Mouse (Mus musculus) heart, embryonic 14.5 days (tissue): ENCODE results near the gene Tmsb10. TPM values are rescaled to one million over a fixed set of nuclear protein-coding genes. Genes with fewer than 3 reads are reported as not detected.
A peak's percentile ranks its signal among the peaks of the same experiment; 100 is the strongest.

Experiments used
- ATAC-seq: fragments of 200-750 bp; cut with Nextera tagmentation; 2 replicates; pipeline ENCODE4 v1.8.0; 2017; ENCODE audit warnings: low read depth, moderate TSS enrichment; ENCODE audit not compliant: insufficient number of reproducible peaks, insufficient read depth, low FRiP score
- H3K27ac ChIP-seq, 2 experiments: fragments of 200-500 bp in 1 of 2; fragments of 300-500 bp in 1 of 2; sonication (generic) in 1 of 2; replicated peaks in 1 of 2; 2 replicates each; pipeline ENCODE4 v1.5.1; 2012 to 2014; ENCODE audit warnings: low read depth in 2 of 2, low read length in 2 of 2, control low read depth in 1 of 2, mild to moderate bottlenecking in 1 of 2, mixed read lengths in 1 of 2; ENCODE audit not compliant: control insufficient read depth in 1 of 2, insufficient read depth in 1 of 2
- H3K27me3 ChIP-seq: fragments of 300-500 bp; sonication (generic); 2 replicates; pipeline ENCODE4 v1.6.1; 2014; ENCODE audit warnings: mild to moderate bottlenecking, low read length, control low read depth; ENCODE audit not compliant: control insufficient read depth, insufficient read depth
- H3K36me3 ChIP-seq: fragments of 300-500 bp; sonication (generic); 2 replicates; pipeline ENCODE4 v1.6.1; 2014; ENCODE audit warnings: mild to moderate bottlenecking, control low read depth, low read length, mixed read lengths; ENCODE audit not compliant: control insufficient read depth, insufficient read depth
- H3K4me1 ChIP-seq, 2 experiments: fragments of 200-500 bp in 1 of 2; fragments of 300-500 bp in 1 of 2; sonication (generic) in 1 of 2; 2 replicates each; pipeline ENCODE4 v1.6.1; 2012 to 2014; ENCODE audit warnings: low read length in 2 of 2, control low read depth in 1 of 2, mixed read lengths in 1 of 2; ENCODE audit not compliant: control insufficient read depth in 2 of 2, insufficient read depth in 2 of 2
- H3K4me2 ChIP-seq: fragments of 300-500 bp; sonication (generic); 2 replicates; pipeline ENCODE4 v1.6.1; 2014; ENCODE audit warnings: mild to moderate bottlenecking, low read length
- H3K4me3 ChIP-seq, 2 experiments: fragments of 200-500 bp in 1 of 2; fragments of 300-500 bp in 1 of 2; sonication (generic) in 1 of 2; 2 replicates each; pipeline ENCODE4 v1.5.1; 2012 to 2014; ENCODE audit warnings: low read length in 2 of 2, mild to moderate bottlenecking in 2 of 2, control low read depth in 1 of 2, low read depth in 1 of 2, moderate library complexity in 1 of 2; ENCODE audit not compliant: control insufficient read depth in 1 of 2, insufficient read depth in 1 of 2
- H3K9ac ChIP-seq: fragments of 300-500 bp; sonication (generic); 2 replicates; pipeline ENCODE4 v1.6.1; 2014; ENCODE audit warnings: mild to moderate bottlenecking, low read length
- H3K9me3 ChIP-seq: fragments of 300-500 bp; sonication (generic); 2 replicates; pipeline ENCODE4 v1.6.1; 2016; ENCODE audit warnings: low read length, control low read depth; ENCODE audit not compliant: control insufficient read depth
- WGBS: fragments of 180-500 bp; shearing (Covaris S2); extraction: QIAGEN DNeasy Blood & Tissue Kit; methylation state at CpG from one replicate; pipeline ENCODE4 v1.1.7; 2014; 5-methylcytosine and 5-hydroxymethylcytosine counted together
- polyA plus RNA-seq: library from polyadenylated mRNA; unstranded; fragments of >200 nt; fragmentation: Nextera tagmentation; extraction: Ambion mirVana; gene quantifications from 2 replicates; pipeline ENCODE4 v1.2.1, GENCODE M21; 2014

Gene Tmsb10
- polyA plus RNA-seq, 1 experiment from 2014 or later: 1,682 TPM

DNA sequence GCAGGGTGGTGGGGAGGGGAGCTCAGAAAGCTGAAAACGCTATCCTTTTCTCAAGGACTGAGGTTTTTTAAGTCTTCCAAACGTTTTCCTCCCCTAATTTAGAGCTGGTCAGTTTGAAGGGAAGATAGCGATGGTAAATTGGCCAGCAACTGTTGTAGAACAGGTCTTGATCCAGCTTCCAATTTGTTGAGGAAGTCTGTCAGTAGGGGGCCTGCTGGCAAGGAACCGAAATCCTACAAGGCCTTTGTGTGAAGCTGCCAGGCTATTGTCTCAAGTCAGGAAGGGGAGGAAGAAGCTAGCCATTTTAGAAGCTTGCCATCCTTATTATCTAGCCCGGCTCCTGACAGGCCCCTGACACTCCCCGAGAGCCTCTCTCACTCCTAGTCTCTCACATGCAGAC is 10.6 kb downstream of the Tmsb10 start:
- Histone ChIP-seq H3K4me2 (no peak overlapping the region), H3K9me3 (peaks cover 6% of the 10 kb centered on the region), H3K27ac (no peak overlapping the region), H3K36me3 (no peaks in the 10 kb centered on the region), H3K4me1 (no peaks in the 10 kb centered on the region), H3K9ac (no peak overlapping the region), H3K4me3 (no peak overlapping the region), H3K27me3 (no peaks in the 10 kb centered on the region)
- WGBS: 60% methylated on average over 6 of the region's 6 CpGs
- ATAC-seq: no peak

GRCm38 (mm10) chr6:72940493-72940892 is 18.1 kb downstream of the Tmsb10 start:
- no peak for ATAC-seq
- Histone ChIP-seq H3K4me3 (no peak overlapping the region), H3K4me1 (no peaks in the 10 kb centered on the region), H3K27ac (no peak overlapping the region), H3K9ac (no peak overlapping the region), H3K4me2 (no peak overlapping the region), H3K9me3 (no peaks in the 10 kb centered on the region), H3K27me3 (no peaks in the 10 kb centered on the region), H3K36me3 (no peaks in the 10 kb centered on the region)
- 9% methylated on average over 3 of the region's 3 CpGs for WGBS

DNA sequence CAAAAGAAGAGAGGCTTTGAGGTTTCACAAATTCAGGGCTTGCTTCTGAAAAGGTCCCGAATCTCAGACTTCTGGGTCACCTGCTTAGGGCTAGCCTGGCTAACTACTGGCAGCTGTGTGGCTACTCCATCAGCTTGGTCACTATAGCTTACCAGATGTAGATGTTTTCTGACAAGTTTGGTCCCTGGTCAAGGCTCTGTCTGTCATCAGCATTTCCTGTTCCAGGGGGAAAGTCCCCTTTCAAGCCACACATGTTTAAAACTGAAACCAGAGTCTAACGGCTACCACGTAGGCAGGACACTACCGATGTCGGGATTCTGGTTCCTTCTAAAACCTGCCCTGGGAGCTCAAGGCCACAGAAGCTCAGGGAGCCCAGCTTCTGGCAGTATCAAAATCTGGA is 20.7 kb downstream of the Tmsb10 start:
- 66% methylated on average over 5 of the region's 5 CpGs for WGBS
- peak overlapping the region; percentile 4; the same call in 1 of the 2 replicates for H3K4me2 ChIP-seq
- H3K9me3 ChIP-seq: no peaks in the 10 kb centered on the region
- H3K4me1 ChIP-seq: no peaks in the 10 kb centered on the region
- H3K4me3 ChIP-seq: no peak overlapping the region
- H3K27ac ChIP-seq: no peak overlapping the region
- no peaks in the 10 kb centered on the region for H3K27me3 ChIP-seq
- ATAC-seq: no peak
- no peaks in the 10 kb centered on the region for H3K36me3 ChIP-seq
- no peak overlapping the region for H3K9ac ChIP-seq

DNA sequence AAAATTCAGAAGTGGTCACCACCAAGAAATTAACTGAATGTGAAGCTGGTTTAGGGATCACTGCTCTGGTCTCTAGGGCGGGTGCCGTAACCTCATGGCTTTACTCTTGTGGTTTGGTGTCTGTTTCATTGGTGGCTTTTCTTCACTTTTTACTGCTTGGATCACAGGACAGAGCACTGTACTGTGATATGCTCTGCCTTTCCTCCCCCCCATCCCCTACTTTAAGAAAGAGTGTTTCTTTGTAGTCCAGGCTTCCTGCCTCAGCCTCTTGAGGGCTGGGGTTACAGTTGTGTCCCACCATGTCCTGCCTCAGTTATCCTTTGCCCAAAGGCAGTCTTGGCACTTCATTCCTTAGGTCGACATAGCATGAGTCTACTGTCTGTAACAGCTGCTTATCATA is 21.1 kb downstream of the Tmsb10 start:
- no peaks in the 10 kb centered on the region for H3K4me1 ChIP-seq
- no peak overlapping the region for H3K27ac ChIP-seq
- 75% methylated on average over 3 of the region's 3 CpGs for WGBS
- H3K9me3 ChIP-seq: no peaks in the 10 kb centered on the region
- no peak for ATAC-seq
- no peaks in the 10 kb centered on the region for H3K36me3 ChIP-seq
- H3K4me3 ChIP-seq: no peak overlapping the region
- no peak overlapping the region for H3K9ac ChIP-seq
- no peak overlapping the region for H3K4me2 ChIP-seq
- no peaks in the 10 kb centered on the region for H3K27me3 ChIP-seq

DNA sequence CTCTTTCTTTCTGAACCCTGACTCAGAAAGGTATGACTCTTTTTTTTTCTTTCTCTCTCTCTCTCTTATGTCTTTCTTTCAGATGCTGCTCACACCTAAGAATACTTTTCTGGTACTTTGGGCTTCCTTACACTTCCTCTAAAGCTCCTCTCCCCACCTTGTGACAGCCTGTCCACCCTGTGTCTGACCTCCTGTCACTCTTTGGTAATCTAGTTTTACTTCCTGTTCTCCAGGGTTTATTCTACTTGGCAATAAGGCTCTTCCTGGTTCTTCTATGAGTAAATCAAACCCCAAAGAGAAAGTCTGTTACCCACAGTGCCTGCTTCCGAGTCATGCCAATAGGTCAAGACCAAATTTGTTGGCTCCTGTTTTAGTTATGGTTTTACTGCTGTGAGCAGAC is 25.6 kb downstream of the Tmsb10 start:
- Histone ChIP-seq H3K36me3 (no peaks in the 10 kb centered on the region), H3K27me3 (no peaks in the 10 kb centered on the region), H3K27ac (no peak overlapping the region), H3K9me3 (no peaks in the 10 kb centered on the region), H3K9ac (no peak overlapping the region), H3K4me2 (no peak overlapping the region), H3K4me1 (no peaks in the 10 kb centered on the region), H3K4me3 (no peak overlapping the region)
- 88% methylated on average over 1 of the region's 1 CpGs for WGBS
- no peak for ATAC-seq

- no peak overlapping the region for H3K4me2 ChIP-seq
- no peak overlapping the region for H3K4me3 ChIP-seq
- H3K9ac ChIP-seq: no peak overlapping the region
- H3K27me3 ChIP-seq: no peaks in the 10 kb centered on the region
- 67% methylated on average over 3 of the region's 3 CpGs for WGBS
- H3K27ac ChIP-seq: no peak overlapping the region
- no peak for ATAC-seq
- peaks cover 7% of the 10 kb centered on the region in 2 experiments for H3K4me1 ChIP-seq
- no peaks in the 10 kb centered on the region for H3K36me3 ChIP-seq
- no peaks in the 10 kb centered on the region for H3K9me3 ChIP-seq
Measured at GRCm38 (mm10) chr6:72931533-72931932, 27.0 kb downstream of the Tmsb10 start.

DNA sequence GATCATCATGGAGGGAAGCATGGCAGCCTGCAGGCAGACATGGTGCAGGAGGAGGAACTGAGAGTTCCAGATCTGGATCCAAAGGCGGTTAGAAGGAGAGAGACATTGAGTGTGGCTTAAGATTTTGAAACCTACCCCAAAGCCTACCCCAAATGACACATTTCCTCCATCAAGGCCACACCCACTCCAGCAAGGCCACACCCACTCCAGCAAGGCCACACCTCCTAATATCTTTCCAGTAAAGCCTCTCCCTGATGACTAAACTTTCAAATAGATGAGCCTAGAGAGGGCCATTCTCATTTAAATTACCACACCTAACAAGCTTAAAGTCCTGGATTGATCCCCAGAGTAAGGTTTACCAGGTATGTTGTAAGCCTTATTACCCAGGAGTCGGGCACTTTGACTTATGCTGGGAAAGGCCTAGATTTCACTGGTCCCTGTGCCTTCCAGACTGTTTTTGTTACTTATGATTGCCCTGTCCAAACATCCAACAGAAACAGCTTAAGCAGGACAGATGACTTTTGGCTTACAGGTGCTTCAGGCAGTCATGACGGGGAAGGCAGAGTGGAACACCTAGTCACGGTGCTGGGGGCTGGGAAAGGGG is 28.7 kb downstream of the Tmsb10 start:
- no peak overlapping the region for H3K4me3 ChIP-seq
- no peak overlapping the region for H3K27ac ChIP-seq
- peaks cover 8 to 9% of the 10 kb centered on the region in 2 experiments for H3K4me1 ChIP-seq
- H3K4me2 ChIP-seq: no peak overlapping the region
- no peaks in the 10 kb centered on the region for H3K9me3 ChIP-seq
- no peak overlapping the region for H3K9ac ChIP-seq
- ATAC-seq: no peak
- 82% methylated on average over 4 of the region's 4 CpGs for WGBS
- no peaks in the 10 kb centered on the region for H3K27me3 ChIP-seq
- H3K36me3 ChIP-seq: no peaks in the 10 kb centered on the region
